Mouse (Mus musculus): ENCODE data around the gene Gng12. TPM values are rescaled to one million over a fixed set of nuclear protein-coding genes. Genes with fewer than 3 reads are reported as not detected.

Gng12 gene
- polyA plus RNA-seq, 1 experiment from 2014 or later, result 36.1 TPM

GRCm38 (mm10) chr6:66964222-66964621, 68.0 kb downstream of the Gng12 start:
- H3K4me1 ChIP-seq (replicated peaks), result peaks cover 18% of the 10 kb centered on the region
- H3K4me3 ChIP-seq, result no peak overlapping the region
- no peak overlapping the region for H3K9ac ChIP-seq
- peak; percentile 74 for ATAC-seq (ENCODE audit: low FRiP score)
- no peaks in the 10 kb centered on the region for H3K36me3 ChIP-seq
- 24% methylated on average over 4 of the region's 4 CpGs for WGBS
- H3K9me3 ChIP-seq, result no peaks in the 10 kb centered on the region
- no peak overlapping the region for H3K4me2 ChIP-seq
- no peak overlapping the region for H3K27ac ChIP-seq
- H3K27me3 ChIP-seq, result 0 out of 2 replicates have a peak, but pooled peaks cover 7% of the 10 kb centered on the region

DNA sequence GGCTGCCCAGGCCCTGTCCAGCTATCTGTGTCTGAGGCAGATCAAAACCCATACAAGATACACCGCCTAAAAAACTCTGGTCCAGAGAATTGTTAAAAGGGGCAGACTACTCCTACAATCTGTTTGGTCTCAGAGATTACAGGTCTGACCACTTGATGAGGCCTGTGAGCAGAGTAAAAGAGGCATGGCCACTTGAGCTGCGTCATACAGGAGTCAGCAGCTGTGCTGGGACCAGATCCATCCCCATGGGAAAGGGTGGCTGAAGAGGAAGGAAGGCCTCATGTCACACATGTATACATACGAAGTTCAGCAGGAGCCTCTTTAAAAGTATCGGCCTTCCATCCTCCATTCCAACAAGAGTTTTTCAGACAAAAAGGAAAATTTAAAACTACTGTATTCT, 69.0 kb downstream of the Gng12 start:
- WGBS, result 86% methylated on average over 4 of the region's 4 CpGs
- Histone ChIP-seq H3K4me2 (no peak overlapping the region), H3K4me3 (no peak overlapping the region), H3K9me3 (no peaks in the 10 kb centered on the region), H3K27me3 (0 out of 2 replicates have a peak, but pooled peaks cover 7% of the 10 kb centered on the region), H3K36me3 (no peaks in the 10 kb centered on the region), H3K27ac (no peak overlapping the region), H3K4me1 (replicated peaks) (peaks cover 23% of the 10 kb centered on the region), H3K9ac (no peak overlapping the region)
- no peak for ATAC-seq (ENCODE audit: low FRiP score)

DNA sequence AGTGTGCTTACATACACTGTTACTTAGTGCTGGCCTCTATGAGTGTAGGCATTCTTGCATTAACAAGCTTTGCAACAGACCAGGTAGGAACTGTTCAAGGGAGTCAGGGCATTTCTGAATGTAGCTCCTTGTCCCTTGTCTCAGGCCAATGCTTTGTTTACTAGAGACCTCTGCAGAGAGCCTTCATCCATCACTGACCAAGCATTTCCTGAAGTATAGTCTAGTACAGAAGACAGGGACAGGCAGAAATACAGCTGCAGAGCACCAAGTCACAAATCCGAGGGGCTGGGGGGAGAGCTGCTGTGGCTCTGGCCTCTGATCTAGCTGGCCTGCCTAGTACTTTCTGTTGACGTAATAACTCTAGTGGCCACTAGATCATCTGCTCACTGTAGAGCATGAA, 71.6 kb downstream of the Gng12 start:
- Histone ChIP-seq H3K27me3 (0 out of 2 replicates have a peak, but pooled peaks cover 7% of the 10 kb centered on the region), H3K4me3 (no peak overlapping the region), H3K36me3 (no peaks in the 10 kb centered on the region), H3K9me3 (no peaks in the 10 kb centered on the region), H3K27ac (no peak overlapping the region), H3K4me1 (replicated peaks) (peaks cover 21% of the 10 kb centered on the region), H3K4me2 (no peak overlapping the region), H3K9ac (no peak overlapping the region)
- WGBS, result 48% methylated on average over 2 of the region's 2 CpGs
- ATAC-seq (ENCODE audit: low FRiP score), result no peak

- 34% methylated on average over 3 of the region's 3 CpGs for WGBS
- Histone ChIP-seq H3K4me3 (no peak overlapping the region), H3K4me1 (replicated peaks) (peaks cover 14% of the 10 kb centered on the region), H3K27ac (no peak overlapping the region), H3K36me3 (no peaks in the 10 kb centered on the region), H3K27me3 (0 out of 2 replicates have a peak, but pooled peaks cover 7% of the 10 kb centered on the region), H3K9ac (no peak overlapping the region), H3K4me2 (no peak overlapping the region), H3K9me3 (no peaks in the 10 kb centered on the region)
- ATAC-seq (ENCODE audit: low FRiP score), result no peak
These were observed 73.2 kb downstream of the Gng12 start for GRCm38 (mm10) chr6:66969446-66969845.

DNA sequence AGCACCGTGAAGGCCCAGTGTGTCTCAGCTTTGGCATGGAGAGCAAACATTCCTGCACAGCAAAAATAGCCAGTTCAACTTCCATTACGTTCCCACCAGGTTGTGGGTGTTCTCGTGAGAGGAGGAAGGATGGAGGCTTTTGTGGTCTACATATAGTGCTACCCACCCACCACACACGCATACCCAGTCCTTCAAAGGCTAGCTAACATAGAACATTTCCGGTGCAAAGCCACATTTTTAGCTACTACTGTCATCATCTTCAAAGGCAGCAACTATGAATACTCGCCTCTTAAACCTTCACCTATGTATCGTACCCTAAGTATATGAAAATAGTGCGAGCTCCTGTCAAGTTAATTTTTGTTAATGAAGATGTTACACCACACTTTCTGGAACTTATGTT, 76.1 kb downstream of the Gng12 start:
- Histone ChIP-seq H3K27ac (no peak overlapping the region), H3K9me3 (no peaks in the 10 kb centered on the region), H3K4me2 (no peak overlapping the region), H3K27me3 (0 out of 2 replicates have a peak, but pooled peaks cover 4% of the 10 kb centered on the region), H3K36me3 (no peaks in the 10 kb centered on the region), H3K4me1 (replicated peaks) (peaks cover 7% of the 10 kb centered on the region; the same call in 1 of the 2 replicates), H3K9ac (no peak overlapping the region), H3K4me3 (no peak overlapping the region)
- ATAC-seq (ENCODE audit: low FRiP score), result no peak
- WGBS, result 82% methylated on average over 8 of the region's 8 CpGs

- no peaks in the 10 kb centered on the region for H3K36me3 ChIP-seq
- H3K4me1 ChIP-seq (replicated peaks), result peaks cover 7% of the 10 kb centered on the region; the same call in 1 of the 2 replicates
- H3K9ac ChIP-seq, result no peak overlapping the region
- no peaks in the 10 kb centered on the region for H3K9me3 ChIP-seq
- no peaks in the 10 kb centered on the region for H3K27me3 ChIP-seq
- 29% methylated on average over 3 of the region's 3 CpGs for WGBS
- ATAC-seq (ENCODE audit: low FRiP score), result no peak
- no peak overlapping the region for H3K27ac ChIP-seq
- no peak overlapping the region for H3K4me2 ChIP-seq
- H3K4me3 ChIP-seq, result no peak overlapping the region
These were observed 77.0 kb downstream of the Gng12 start for GRCm38 (mm10) chr6:66973180-66973579.

GRCm38 (mm10) chr6:66975522-66975921, 79.3 kb downstream of the Gng12 start:
- no peaks in the 10 kb centered on the region for H3K9me3 ChIP-seq
- H3K27me3 ChIP-seq, result no peaks in the 10 kb centered on the region
- no peak overlapping the region for H3K9ac ChIP-seq
- no peaks in the 10 kb centered on the region for H3K36me3 ChIP-seq
- no peak overlapping the region for H3K4me3 ChIP-seq
- ATAC-seq (ENCODE audit: low FRiP score), result no peak
- no peak overlapping the region for H3K4me2 ChIP-seq
- H3K4me1 ChIP-seq (replicated peaks), result no peaks in the 10 kb centered on the region
- no peak overlapping the region for H3K27ac ChIP-seq
- WGBS, result 93% methylated on average over 4 of the region's 4 CpGs

- Histone ChIP-seq H3K36me3 (no peaks in the 10 kb centered on the region), H3K4me1 (replicated peaks) (no peaks in the 10 kb centered on the region), H3K27ac (no peak overlapping the region), H3K4me2 (no peak overlapping the region), H3K9ac (no peak overlapping the region), H3K9me3 (no peaks in the 10 kb centered on the region), H3K27me3 (no peaks in the 10 kb centered on the region), H3K4me3 (no peak overlapping the region)
- 90% methylated on average over 1 of the region's 1 CpGs for WGBS
- ATAC-seq (ENCODE audit: low FRiP score), result no peak
These were observed 83.0 kb downstream of the Gng12 start for GRCm38 (mm10) chr6:66979197-66979596.

GRCm38 (mm10) chr6:66980040-66980439, 83.8 kb downstream of the Gng12 start:
- Histone ChIP-seq H3K4me2 (no peak overlapping the region), H3K4me1 (replicated peaks) (0 out of 2 replicates have a peak, but pooled peaks cover under 1% of the 10 kb centered on the region), H3K27me3 (no peaks in the 10 kb centered on the region), H3K9me3 (no peaks in the 10 kb centered on the region), H3K4me3 (no peak overlapping the region), H3K9ac (no peak overlapping the region), H3K36me3 (no peaks in the 10 kb centered on the region), H3K27ac (no peak overlapping the region)
- no peak for ATAC-seq (ENCODE audit: low FRiP score)
- 90% methylated on average over 4 of the region's 4 CpGs for WGBS

DNA sequence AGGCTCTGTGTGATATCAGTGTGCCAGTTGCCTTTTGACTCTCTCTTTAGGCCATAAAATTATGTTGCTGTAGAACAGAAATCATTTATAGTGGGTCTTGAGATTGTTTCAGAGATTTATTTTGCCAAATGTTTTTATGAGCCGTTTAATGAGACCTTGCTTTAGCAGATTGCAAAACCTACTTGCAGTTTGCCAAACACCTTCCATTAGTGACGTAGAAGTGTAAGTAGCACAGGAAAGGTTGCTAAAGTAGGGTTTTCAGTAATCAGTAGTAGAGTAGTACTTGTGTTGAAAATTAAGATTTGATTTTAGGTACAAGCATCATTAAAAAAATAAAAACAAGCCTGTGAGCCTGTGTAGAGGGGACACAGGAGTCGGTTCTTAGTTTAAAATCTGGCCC, 85.2 kb downstream of the Gng12 start:
- no peaks in the 10 kb centered on the region for H3K9me3 ChIP-seq
- no peak overlapping the region for H3K4me3 ChIP-seq
- no peak overlapping the region for H3K27ac ChIP-seq
- 0 out of 2 replicates have a peak, but pooled peaks cover 5% of the 10 kb centered on the region for H3K4me1 ChIP-seq (replicated peaks)
- WGBS, result 94% methylated on average over 3 of the region's 3 CpGs
- H3K9ac ChIP-seq, result no peak overlapping the region
- no peaks in the 10 kb centered on the region for H3K27me3 ChIP-seq
- ATAC-seq (ENCODE audit: low FRiP score), result no peak
- H3K4me2 ChIP-seq, result no peak overlapping the region
- no peaks in the 10 kb centered on the region for H3K36me3 ChIP-seq

GRCm38 (mm10) chr6:66981864-66982263, 85.7 kb downstream of the Gng12 start:
- H3K27me3 ChIP-seq, result no peaks in the 10 kb centered on the region
- H3K4me1 ChIP-seq (replicated peaks), result 0 out of 2 replicates have a peak, but pooled peaks cover 5% of the 10 kb centered on the region
- H3K4me2 ChIP-seq, result no peak overlapping the region
- no peaks in the 10 kb centered on the region for H3K9me3 ChIP-seq
- H3K9ac ChIP-seq, result no peak overlapping the region
- 71% methylated on average over 1 of the region's 1 CpGs for WGBS
- no peaks in the 10 kb centered on the region for H3K36me3 ChIP-seq
- ATAC-seq (ENCODE audit: low FRiP score), result no peak
- H3K4me3 ChIP-seq, result no peak overlapping the region
- no peak overlapping the region for H3K27ac ChIP-seq

GRCm38 (mm10) chr6:66984079-66984478, 87.9 kb downstream of the Gng12 start:
- H3K9ac ChIP-seq, result no peak overlapping the region
- H3K9me3 ChIP-seq, result no peaks in the 10 kb centered on the region
- ATAC-seq (ENCODE audit: low FRiP score), result no peak
- H3K4me1 ChIP-seq (replicated peaks), result peaks cover 5% of the 10 kb centered on the region; the same call in 1 of the 2 replicates
- H3K27me3 ChIP-seq, result no peaks in the 10 kb centered on the region
- H3K36me3 ChIP-seq, result no peaks in the 10 kb centered on the region
- 90% methylated on average over 5 of the region's 5 CpGs for WGBS
- H3K4me2 ChIP-seq, result no peak overlapping the region
- H3K27ac ChIP-seq, result no peak overlapping the region
- H3K4me3 ChIP-seq, result no peak overlapping the region

DNA sequence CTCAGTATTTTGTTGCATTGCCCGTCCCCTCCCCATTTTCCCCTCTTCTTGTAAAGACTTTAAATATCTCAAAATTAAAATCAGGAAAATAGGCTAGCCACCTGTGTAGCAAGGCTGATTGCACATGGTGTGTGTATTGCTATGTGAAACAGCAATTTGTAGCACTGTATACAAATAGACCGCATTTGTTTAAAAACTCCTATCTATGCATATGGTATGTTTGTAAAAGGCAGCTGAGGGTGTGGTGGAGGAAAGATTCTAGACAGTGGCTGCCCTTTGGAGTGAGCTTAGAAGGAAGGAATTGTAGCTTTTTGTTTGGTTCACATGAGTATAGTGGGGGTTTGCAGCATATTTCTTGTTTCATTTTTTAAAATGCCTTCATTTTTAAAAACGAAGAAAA, 88.5 kb downstream of the Gng12 start:
- WGBS, result 91% methylated on average over 3 of the region's 3 CpGs
- Histone ChIP-seq H3K27me3 (no peaks in the 10 kb centered on the region), H3K4me1 (replicated peaks) (peaks cover 5% of the 10 kb centered on the region; the same call in 1 of the 2 replicates), H3K9me3 (no peaks in the 10 kb centered on the region), H3K4me2 (no peak overlapping the region), H3K27ac (no peak overlapping the region), H3K4me3 (no peak overlapping the region), H3K9ac (no peak overlapping the region), H3K36me3 (no peaks in the 10 kb centered on the region)
- ATAC-seq (ENCODE audit: low FRiP score), result no peak
